Mouse (Mus musculus): ENCODE measurements around the gene L3mbtl4.

L3mbtl4 gene

DNA sequence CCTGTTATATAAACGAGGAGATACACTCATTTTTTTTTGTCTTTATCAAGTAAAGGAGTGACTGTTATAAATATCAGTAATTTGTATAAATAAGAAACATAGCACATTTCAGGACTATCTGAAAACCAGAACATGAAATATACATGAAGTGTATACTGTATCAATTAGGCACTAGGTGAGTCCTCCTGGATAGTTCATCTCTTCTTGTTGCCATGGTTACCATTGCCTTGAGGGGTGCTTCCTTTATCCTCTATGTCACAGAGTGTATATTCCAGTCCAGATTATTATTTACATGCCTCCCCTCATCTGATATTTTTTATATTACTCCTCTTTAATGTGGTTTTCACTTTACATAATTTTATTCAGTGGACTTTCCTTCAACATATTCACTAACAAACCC, 392.9 kb downstream of the L3mbtl4 start:
- DNase-seq, result no peak

DNA sequence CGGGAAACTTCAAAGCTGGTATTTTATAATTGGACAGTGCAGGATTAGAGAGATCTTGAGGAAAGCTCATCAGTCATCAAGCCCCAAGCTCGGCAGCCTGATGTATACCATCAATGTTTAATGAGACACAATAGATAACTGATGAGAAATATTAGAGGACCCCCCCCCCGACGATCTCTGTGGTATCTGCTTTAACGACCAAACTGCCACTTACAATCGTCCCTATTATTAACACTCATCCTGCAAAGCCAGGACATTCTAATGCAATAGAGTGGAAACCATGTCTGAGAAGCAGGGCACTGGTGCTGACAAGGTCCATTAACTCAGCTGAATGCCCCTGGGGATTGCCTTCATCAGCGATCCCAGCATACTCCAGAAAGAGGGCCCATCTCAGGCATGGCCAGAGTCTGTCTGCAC, 398.5 kb downstream of the L3mbtl4 start:
- DNase-seq, result no peak

DNA sequence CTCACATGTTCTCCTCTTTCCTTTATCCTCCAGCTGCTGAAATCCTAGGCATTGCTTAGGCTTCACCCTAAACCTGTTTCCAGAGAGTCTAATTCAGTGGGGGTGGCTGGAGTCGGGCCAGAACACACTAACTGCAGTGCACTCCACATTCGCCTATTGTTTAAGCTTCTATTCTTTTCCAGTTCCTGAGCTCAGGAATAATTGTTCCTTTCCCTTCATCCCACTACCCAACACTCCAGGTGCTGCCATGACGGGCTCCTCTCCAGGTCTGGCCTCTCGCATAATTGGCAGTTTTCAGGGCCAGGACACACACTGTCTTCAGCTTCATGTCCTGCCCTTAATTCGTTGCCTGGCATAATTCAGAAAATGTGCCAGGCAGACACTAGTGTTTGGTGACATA, 437.1 kb downstream of the L3mbtl4 start:
- DNase-seq, result no peak

DNA sequence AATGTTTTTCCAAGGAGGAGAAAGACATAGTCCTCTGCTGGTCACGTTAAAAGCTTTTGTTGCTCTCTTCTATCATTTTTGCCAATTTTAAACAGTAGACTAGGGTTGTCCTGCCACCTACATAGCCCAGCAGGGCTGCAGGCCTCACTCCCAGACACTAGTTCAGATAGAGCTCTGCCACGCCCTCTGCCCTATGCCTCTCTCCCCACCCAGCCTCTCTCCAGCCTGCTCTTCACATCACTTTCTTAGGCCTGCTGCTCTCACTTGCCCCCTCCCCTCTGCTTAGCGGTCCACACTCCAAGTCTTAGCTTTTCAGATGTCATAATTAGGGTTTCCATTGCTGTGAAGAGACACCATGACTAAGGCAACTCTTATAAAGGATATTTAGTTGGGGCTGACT, 437.8 kb downstream of the L3mbtl4 start:
- DNase-seq, result no peak

DNA sequence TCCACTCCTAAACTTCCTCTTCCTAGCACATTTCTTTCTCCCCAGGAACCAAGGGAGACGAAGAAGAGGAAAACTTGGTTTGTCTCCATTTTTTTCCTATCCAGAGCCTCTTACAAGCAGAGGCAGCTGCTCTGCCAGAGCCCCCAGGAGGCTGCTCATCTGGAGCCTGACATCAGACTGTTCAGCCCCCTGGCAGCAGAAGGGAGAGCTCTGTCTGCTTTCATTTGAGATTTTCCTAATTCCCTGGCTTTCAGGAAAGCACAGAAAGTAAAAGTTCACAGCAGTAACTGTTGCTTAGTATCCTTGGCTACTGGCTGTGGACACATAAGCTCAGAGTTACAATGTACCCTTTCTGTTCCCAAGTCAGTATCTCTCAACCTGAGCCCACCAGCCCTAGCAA, 474.7 kb downstream of the L3mbtl4 start:
- DNase-seq, result no peak

DNA sequence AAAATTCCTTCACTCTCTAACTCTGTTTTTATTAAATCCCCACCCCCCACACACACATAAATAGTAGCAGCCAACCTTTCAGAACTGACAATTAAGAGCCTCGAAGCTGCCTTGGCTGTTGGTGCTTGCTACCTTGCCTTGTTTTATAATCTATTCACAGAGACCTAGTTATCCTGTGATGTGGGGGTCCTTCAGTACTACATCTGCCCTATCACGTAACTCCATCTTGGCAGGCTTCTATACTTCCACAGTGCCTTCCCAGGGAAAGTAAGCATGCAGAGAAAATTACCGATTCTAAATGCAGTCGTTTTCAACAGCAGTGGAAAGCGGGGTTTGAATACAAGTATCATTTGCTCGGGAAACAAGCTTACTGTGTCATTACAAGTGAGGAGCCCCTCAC, 476.9 kb downstream of the L3mbtl4 start:
- no peak for DNase-seq

DNA sequence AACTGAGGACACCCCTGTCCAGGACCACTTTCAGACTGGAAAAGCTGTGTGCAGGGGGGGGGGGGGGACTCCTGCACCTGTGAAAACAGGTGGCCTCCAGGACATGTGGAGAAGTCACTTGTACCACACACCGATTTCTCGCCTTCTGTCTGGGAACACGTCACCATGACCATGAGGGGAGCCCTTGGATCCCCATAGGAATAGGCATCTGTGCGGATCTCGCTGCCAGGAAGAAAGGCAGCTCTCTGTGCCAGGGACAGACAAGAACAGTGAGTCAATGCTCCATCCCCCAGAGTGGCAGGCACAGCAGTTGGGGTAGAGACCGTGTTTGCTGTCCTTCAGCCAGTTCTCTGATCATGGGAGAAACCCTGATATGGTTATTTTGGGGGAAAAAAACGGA, 479.5 kb downstream of the L3mbtl4 start:
- no peak for DNase-seq

DNA sequence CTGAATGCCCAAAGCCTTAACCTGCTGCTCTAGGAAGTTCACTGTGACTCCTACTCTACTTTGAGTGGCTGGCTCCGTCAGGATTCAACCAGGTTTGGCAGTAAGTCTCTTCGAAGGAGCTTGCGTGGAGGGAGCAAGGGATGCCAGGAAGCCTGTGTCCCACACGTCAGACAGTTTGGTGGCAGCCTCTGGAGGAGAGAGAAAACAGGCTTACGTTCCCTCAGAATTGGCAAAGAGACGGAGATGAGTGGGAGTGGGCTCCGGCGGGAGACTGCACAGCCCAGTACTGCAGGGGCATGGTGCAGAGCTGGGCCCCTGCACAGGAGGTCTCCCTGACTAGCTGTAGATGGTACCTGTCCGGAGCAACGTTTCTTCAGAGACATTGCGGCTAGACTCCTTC, 481.2 kb downstream of the L3mbtl4 start:
- no peak for DNase-seq

DNA sequence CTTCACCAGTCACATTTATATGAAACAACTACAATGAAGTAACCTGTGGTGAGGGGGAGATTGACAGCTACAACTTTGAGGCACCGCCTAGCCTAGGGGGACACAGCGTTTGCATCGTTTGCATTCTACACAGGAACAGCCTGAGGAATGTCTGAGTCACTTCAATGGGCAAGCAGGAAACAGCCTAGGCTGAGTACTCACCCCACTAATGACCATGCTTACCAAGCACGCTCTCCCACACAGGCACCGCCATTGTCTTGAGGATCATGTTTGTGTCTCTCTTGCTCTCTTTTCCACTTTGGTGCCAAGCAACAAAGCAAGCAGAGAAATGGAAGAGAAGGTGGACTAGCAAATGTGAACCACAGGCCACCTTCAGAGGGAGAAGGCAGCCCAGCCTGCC, 484.8 kb downstream of the L3mbtl4 start:
- no peak for DNase-seq

DNA sequence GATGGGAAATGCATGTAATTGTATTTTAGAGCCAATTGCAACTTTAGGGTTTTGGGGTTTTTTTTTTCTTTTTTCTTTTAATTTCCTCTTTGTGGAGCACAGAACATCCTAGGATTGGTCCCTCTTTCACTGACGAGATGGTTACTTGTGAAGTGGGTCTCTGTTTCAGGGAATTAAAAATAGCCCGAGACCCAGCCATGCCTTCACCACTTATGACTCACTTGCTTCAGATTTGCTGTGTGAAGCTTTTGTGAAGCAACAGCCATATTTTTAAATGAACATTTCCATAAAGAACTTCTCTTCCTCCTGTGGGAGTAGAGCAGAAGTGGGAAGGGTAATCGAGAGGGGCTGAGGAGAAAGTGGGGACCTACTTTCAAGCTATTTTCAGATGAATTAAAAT, 485.3 kb downstream of the L3mbtl4 start:
- no peak for DNase-seq

DNA sequence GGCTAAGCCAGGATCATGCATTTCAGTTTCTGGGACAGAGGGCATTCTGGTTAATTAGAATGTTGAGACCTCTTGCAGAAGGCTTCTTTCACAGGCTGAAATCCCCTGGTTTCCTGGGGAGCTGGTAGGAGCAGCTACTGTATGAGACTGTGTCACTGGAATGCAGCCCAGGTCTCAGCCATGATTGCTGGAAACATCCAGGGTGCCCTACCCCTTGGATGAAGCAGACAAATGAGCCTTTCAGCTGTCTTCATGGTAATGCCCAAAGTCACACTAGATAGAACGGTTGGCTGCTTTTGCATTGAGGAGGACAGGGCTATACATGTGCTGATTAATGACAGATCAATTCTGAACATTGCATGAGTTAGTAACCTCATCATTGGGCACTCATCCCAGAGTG, 486.4 kb downstream of the L3mbtl4 start:
- no peak for DNase-seq

DNA sequence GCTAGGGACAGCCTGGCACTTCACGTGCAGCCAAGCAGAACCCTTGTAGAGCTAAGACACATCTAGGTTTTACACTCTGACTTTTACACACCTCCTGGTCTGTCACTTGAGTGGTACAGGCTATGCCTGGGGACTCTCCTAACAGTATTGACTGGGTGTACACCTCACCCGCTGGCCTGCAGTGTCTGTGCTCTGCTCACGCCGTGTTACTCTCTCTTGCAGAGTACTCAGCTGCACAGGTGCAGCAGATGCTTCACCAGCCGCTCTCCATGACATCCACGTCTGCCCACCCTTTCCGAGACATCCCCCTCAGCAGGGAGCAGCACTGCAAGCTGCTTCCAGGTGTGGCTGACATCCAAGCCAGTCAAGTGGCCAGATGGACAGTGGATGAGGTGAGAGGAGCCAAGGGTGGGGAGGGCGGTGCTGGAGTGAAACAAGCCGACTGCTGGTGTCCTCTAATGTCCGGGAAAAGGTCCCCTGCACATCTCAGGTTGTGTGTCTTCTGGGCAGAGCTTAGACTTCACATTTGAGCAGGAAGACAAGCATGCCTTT, 490.8 kb downstream of the L3mbtl4 start:
- DNase-seq, result no peak

DNA sequence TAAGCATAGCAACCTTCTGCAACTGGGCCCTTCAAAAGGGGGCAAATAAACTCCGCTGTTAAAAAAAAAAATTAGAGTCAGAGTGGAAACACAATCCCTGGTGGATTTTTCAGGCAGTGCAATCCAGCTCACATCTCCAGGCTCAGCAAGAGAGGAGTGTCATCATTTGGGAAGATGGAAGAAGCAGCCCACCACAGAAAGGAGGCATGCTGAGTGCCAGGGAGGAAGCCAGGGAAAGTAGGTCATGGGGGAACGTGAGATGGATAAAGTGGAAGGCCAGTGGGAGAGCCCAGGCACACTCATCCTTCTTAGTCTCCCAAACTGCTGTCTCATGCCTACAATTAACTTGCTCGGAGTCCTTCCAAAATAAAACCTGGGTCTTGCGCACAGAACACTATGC, 496.0 kb downstream of the L3mbtl4 start:
- DNase-seq, result no peak

DNA sequence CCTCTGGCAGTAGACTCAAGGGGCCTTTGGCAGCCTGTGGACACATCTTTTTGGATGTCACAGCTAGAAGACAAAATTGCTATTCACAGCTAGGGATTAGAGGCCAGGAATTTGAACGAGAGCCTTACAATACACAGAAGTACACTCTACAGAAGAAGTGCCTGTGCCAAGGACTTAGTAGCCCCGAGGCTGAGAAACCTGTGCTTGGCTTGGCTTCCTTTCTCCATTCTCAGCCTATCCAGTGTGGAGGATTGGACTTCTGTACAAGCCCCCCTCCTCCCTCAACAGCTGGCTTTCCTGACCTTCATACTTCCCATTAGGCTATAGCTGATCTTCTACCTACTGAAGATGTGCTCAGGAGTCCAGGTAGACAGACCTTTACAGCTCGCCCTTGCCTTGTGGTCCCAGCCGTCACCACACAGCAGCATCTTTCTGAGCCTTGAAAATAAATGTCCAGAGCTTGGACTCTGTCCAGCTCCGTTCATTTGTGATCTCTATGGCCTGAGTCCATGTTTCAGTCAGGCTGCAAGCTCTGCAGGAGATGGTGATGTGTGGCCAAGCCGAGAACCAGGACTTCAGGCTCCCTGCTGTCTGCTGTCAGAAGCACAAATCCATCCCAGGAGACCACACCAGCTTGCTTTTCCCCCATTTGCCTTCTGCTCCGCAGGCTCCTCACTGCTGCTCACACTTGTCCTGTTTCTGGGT, 497.6 kb downstream of the L3mbtl4 start:
- DNase-seq, result no peak

DNA sequence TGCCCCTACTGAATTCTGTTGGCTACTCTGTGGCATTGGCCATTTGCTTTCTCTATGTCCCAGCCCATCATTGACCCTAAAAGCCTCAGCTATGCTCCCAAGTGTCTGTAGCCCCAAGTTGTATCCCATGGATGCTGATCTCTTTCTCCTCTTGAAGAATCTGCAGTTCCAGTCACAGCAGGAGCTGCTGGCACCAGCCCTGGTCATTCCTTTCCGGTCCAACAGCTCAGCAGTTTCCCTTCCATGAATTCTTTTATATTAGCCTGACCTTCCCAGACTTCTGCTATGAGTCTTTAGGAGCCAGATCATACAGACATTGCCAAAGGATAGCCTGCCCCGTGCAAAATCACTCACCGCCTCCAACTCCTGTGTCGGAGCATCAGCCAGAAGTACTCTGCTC, 520.1 kb downstream of the L3mbtl4 start:
- no peak for DNase-seq

DNA sequence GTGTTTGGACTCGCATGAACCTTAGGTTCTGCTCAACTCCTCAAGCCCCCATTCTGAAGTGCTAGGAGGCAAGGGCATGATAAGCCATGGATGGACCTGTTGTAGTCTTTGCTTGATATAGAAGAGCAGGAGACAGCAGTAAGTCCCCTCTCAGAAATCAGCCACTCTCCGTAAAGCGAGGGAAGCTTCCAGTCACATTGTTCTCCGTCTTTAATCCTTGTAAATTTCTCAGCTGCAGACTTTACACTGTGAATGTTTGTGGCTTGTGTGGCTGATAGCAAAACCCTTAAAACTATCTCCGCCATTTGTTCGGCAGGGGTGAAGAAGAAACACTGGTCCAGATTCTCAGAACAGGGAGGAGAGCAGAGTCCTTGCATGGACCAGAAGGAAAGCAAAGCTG, 552.7 kb downstream of the L3mbtl4 start, which contains the start of gene Tmem200c:
Tmem200c (plus strand) TSS at position 301 of the 400 bp plus-strand sequence.
- no peak for DNase-seq
